Mouse (Mus musculus) R1 (cell line): ENCODE data around the gene Tedc1.

Experiments used
- DNase-seq: peaks from one replicate; pipeline ENCODE4 v3.0.0-alpha.2; 2018; ENCODE audit warnings: low read depth, low spot score

The Tedc1 gene

GRCm38 (mm10) chr12:113155887-113156539, at the start of gene Tedc1:
TSS of gene Tedc1 (plus strand) at chr12:113156421.
- peak; percentile 100 for DNase-seq

GRCm38 (mm10) chr12:113107431-113108124, 48.6 kb upstream of the Tedc1 start:
- no peak for DNase-seq

GRCm38 (mm10) chr12:113108528-113109283, 47.5 kb upstream of the Tedc1 start:
- no peak for DNase-seq

- no peak for DNase-seq
Observed at GRCm38 (mm10) chr12:113109801-113110200, 46.4 kb upstream of the Tedc1 start.

- DNase-seq = no peak
Observed at GRCm38 (mm10) chr12:113114141-113114540, 42.1 kb upstream of the Tedc1 start.

DNA sequence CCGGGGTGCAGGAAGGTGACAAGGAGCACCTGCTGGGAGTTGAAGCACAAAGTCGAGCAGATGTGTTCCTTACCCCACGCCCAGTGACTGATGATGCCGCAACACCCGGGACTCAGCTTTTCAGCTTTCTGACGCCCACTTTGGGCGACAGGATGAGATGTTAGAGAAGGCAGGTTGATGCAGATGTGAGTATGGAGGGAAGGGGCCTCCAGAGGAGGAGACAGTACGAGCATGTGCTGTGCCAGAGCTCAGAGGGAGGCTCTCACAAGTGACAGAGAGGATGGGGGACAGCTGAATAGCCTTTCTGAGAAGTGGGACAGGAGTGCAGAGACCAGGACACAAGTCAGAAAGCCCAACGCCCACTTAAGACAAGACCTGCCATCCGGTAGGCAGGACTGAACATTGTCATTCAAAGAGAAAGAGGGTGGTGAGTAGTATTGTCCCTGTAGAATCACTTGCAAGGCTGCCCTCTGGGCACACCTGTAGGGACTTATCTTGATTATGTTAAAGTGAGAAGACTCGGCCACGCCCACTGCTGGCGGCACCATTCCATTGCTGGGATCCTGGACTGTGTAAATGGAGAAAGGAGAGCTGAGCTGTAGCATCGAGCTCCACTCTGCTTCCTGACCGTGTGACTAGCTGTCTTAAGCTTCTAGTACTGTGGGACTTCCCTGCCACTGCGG, 41.2 kb upstream of the Tedc1 start:
- DNase-seq = peak; percentile 79

DNA sequence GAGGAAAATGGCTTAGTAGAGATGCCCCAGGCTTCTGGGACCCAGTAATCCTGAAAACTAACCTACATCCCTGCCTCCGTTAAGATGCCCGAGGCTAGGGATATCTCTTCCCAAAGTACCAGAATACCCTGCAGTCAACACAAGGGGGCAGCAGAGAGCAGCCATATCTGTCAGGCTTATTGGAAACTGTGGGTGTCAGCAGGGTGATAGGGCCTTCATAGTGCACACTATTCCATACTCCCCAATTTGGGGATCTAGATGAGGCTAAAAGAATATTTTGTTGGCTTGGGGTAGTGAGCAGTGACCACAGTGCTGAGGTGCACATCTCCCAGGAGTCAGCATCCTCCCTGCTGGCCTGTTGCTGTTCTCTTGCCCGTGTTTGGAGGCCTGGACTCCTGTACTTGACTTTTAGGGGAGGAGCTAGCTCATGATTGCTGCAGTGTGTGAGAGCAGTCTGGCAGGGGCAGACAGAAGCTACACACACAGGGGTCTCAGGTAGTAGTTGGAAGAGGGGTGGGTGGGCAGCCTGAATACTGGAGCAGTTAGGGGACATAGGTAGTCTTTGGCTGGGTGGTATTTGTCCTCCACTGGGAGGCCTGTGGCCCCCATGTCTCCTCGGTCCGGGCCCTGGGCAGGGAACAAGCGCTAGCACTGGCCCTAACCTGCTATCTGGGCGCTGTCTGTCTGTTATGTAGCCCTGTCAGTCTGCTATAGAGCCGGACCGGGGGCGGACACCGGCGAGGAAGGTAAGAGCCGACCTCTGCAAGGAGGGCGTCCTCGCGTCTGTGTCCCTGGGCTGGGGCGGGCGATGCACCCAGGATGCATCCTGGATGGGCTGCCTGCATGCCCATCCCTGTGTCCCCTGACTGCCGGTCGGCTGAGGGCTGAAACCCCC, 36.5 kb upstream of the Tedc1 start:
- DNase-seq = peak; percentile 82

- no peak for DNase-seq
Observed at GRCm38 (mm10) chr12:113124726-113125125, 31.5 kb upstream of the Tedc1 start.

- no peak for DNase-seq
Observed at GRCm38 (mm10) chr12:113130732-113131131, 25.5 kb upstream of the Tedc1 start.

- no peak for DNase-seq
Observed at GRCm38 (mm10) chr12:113131601-113132000, 24.6 kb upstream of the Tedc1 start.

- DNase-seq = no peak
Observed at GRCm38 (mm10) chr12:113132567-113132966, 23.7 kb upstream of the Tedc1 start.

DNA sequence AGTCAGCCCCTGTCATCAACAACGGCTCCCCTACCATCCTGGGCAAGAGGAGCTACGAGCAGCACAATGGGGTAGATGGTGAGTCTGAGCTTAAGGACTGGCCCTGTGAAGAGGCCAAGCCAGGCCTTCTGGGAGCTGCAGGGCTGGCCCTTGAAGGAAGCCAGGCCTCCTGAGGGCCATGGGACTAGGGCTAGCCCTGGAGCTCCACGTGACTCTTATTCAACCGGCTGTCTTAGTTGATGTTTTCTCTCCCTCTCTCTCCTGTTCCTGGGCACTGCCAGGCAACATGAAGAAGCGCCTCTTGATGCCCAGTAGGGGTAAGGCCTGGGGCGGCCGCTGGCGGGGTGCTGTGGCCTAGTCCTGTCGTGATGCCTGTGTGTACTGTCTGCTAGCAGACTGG, 23.0 kb upstream of the Tedc1 start:
- no peak for DNase-seq

DNA sequence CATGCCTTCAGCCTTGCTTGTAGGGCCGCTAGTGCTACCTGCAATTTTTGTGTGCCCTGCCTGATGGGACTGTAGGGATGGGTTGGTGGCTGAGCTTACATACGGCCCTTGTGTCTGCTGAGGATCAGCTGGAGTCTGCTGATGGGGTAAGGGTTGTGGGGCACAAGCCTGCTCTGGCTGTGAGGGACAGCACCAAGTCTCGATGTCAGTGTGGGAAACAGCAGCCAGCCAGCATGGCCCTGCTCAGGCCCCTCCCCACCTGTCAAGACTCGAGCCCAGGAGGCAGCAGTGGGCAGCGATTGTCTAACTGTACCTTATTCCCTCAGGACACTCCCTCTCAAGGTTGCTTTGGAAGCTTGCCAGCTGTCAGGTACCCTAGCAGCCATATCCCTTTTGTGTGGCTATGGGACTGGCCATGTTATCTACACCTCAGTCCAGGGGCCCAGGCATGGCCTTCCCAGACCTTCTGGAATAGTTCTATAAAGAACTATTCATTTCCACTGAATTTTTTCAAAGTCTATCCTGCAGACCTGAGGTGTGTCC, 22.3 kb upstream of the Tedc1 start:
- DNase-seq = no peak

GRCm38 (mm10) chr12:113134502-113134901, 21.7 kb upstream of the Tedc1 start:
- DNase-seq = no peak

DNA sequence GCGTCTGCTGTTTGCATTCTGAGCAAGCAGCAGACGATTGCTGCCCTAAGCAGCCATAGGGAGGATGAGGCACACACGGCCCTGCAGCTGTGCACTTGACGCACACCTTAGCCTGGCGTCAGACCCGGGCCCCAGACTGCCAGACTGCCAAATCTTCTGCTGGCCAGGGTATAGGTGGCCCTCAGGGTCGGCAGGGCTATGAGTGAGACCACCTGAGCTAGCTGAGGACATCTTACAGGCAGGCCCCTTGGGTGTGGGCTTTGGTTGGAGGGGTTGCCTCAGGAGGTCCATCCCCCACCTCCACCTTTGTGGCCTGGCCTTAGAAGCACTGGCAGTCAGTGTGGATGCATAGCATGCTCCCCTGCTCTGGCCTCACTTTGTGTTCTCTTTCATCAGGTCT, 20.8 kb upstream of the Tedc1 start:
- no peak for DNase-seq

DNA sequence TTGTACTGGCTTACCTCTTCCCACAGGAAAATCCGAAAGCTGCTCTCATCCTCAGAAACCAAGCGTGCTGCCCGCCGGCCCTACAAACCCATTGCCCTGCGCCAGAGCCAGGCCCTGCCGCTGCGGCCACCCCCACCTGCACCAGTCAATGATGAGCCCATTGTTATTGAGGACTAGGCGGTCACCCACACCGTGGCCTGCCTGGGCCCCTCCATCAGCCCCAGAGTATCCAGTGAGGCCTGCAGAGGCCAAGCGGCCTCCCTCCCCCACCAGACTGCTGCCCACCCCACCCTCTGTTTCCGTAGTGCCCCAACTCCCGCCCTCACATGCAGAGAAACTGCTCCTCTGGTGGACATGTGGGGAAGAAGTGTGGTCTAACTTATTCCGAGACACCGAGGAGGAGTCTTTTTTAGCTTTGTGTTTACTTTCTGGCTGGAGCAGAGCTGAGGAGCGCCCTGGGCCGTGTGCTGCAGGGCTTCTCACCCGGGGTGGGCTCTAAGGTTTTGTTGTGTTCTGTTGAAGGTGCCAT, 19.7 kb upstream of the Tedc1 start:
- DNase-seq = peak; percentile 31

- no peak for DNase-seq
Observed at GRCm38 (mm10) chr12:113137260-113138213, 18.7 kb upstream of the Tedc1 start.

- DNase-seq = no peak
Observed at GRCm38 (mm10) chr12:113138291-113138690, 17.9 kb upstream of the Tedc1 start.
